Mouse (Mus musculus) adrenal gland, adult 18-20 months (tissue): ENCODE data around the gene Gm5157. TPM values are rescaled to one million over a fixed set of nuclear protein-coding genes. Genes with fewer than 3 reads are reported as not detected.
"Not testable (repeated sequence)": the region's sequence is repeated elsewhere in the genome, so short reads cannot be mapped to it uniquely, and the experiment has no call there.

Experiments used
- DNase-seq, 2 experiments: peaks; one replicate each; pipeline ENCODE4 v3.0.0; 2021 to 2022; ENCODE audit warnings: low spot score in 2 of 2
- long read RNA-seq, 2 experiments: library from polyadenylated mRNA; stranded (forward); transcript quantifications; one replicate each; pipeline ENCODE4 v2.0.0; 2021
- total RNA-seq, 2 experiments: library from RNA; stranded (reverse); gene quantifications; 1 replicate in 1 of 2; 2 replicates in 1 of 2; pipeline ENCODE4 v1.2.3; 2021

The Gm5157 gene
- total RNA-seq = not detected
- long read RNA-seq, experiment 1 = 0 reads
- long read RNA-seq, experiment 2 = 0 reads

GRCm38 (mm10) chr7:21190323-21190722, at the start of gene Gm5157:
Gm5157 (minus strand) TSS chr7:21190423.
- not testable (repeated sequence) for DNase-seq

DNA sequence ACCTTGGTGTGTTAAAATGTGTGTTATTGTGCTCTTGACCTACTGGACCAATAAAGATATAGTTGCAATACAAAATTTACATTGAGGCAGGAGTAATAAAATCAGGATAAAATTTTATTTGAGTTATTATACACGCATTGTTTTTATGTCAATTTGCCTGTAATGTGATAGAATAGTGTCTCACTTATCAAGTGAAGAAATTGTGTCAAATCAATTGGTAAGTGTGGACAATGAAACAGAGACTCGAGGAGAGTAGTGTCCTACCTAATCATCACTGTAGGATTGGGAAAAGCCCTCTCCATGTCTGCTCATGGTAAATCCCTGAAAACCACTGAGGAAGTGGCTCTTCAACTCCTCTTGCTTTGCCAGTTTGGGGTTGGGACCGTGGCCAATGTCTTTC, 28.3 kb downstream of the Gm5157 start, which contains the start of gene Vmn1r123:
TSS of gene Vmn1r123 (plus strand) at position 301 of the 400 bp plus-strand sequence.
- DNase-seq = not testable (repeated sequence)

Other genes starting within 250 kb of the Gm5157 start
- gene Vmn1r119, start 178.0 kb downstream of the Gm5157 start, total RNA-seq = not detected
- not detected for gene Vmn1r120, start 136.6 kb downstream of the Gm5157 start, total RNA-seq
- not detected for gene Vmn1r121, start 91.9 kb downstream of the Gm5157 start, total RNA-seq
- not detected for gene Vmn1r122, start 56.3 kb downstream of the Gm5157 start, total RNA-seq
- gene Vmn1r123, start 28.2 kb downstream of the Gm5157 start, total RNA-seq = not detected
- not detected for gene Vmn1r124, start 70.2 kb upstream of the Gm5157 start, total RNA-seq
- gene Vmn1r125, start 81.8 kb upstream of the Gm5157 start, total RNA-seq = not detected
- not detected for gene Vmn1r126, start 111.0 kb upstream of the Gm5157 start, total RNA-seq
- gene Vmn1r127, start 129.4 kb upstream of the Gm5157 start, total RNA-seq = not detected
- not detected for gene Vmn1r128, start 158.9 kb upstream of the Gm5157 start, total RNA-seq
- gene Vmn1r129, start 170.9 kb upstream of the Gm5157 start, total RNA-seq = not detected
- not detected for gene Gm6882, start 242.3 kb upstream of the Gm5157 start, total RNA-seq